Mouse (Mus musculus): ENCODE measurements around the gene Tmc6.
A peak's percentile ranks its signal among the peaks of the same experiment; 100 is the strongest.
"Not testable (repeated sequence)": the region's sequence is repeated elsewhere in the genome, so short reads cannot be mapped to it uniquely, and the experiment has no call there.

The Tmc6 gene

GRCm38 (mm10) chr11:117781993-117782704 lies at the start of gene Tmc6, which contains the start of gene Tmc8:
Gene Tmc6, minus strand, starts transcription at chr11:117782198.
Gene Tmc8, plus strand, starts transcription at chr11:117782076.
- no peak for DNase-seq (ENCODE audit: extremely low read depth, low read depth, low spot score)

- no peak for DNase-seq (ENCODE audit: extremely low read depth, low read depth, low spot score)
Observed at GRCm38 (mm10) chr11:117830401-117830800, 48.4 kb upstream of the Tmc6 start.

GRCm38 (mm10) chr11:117829671-117830215 lies 47.7 kb upstream of the Tmc6 start:
- no peak for DNase-seq (ENCODE audit: extremely low read depth, low read depth, low spot score)

- no peak for DNase-seq (ENCODE audit: extremely low read depth, low read depth, low spot score)
Observed at GRCm38 (mm10) chr11:117828888-117829604, 47.0 kb upstream of the Tmc6 start.

- no peak for DNase-seq (ENCODE audit: extremely low read depth, low read depth, low spot score)
Observed at GRCm38 (mm10) chr11:117828149-117828887, 46.3 kb upstream of the Tmc6 start.

- DNase-seq (ENCODE audit: extremely low read depth, low read depth, low spot score): no peak
Observed at GRCm38 (mm10) chr11:117827386-117827785, 45.4 kb upstream of the Tmc6 start.

GRCm38 (mm10) chr11:117826916-117827315 lies 44.9 kb upstream of the Tmc6 start:
- DNase-seq (ENCODE audit: extremely low read depth, low read depth, low spot score): no peak

GRCm38 (mm10) chr11:117826164-117826563 lies 44.2 kb upstream of the Tmc6 start:
- DNase-seq (ENCODE audit: extremely low read depth, low read depth, low spot score): no peak

- peak; percentile 95 for DNase-seq (ENCODE audit: extremely low read depth, low read depth, low spot score)
Observed at GRCm38 (mm10) chr11:117825333-117826101, 43.5 kb upstream of the Tmc6 start, which contains the start of the genes Afmid and Tk1. Gene Afmid, plus strand, starts transcription at chr11:117825924. Gene Tk1, minus strand, starts transcription at chr11:117826092.

- peak; percentile 71 for DNase-seq (ENCODE audit: extremely low read depth, low read depth, low spot score)
Observed at GRCm38 (mm10) chr11:117824060-117824969, 42.3 kb upstream of the Tmc6 start.

GRCm38 (mm10) chr11:117823411-117823810 lies 41.4 kb upstream of the Tmc6 start:
- DNase-seq (ENCODE audit: extremely low read depth, low read depth, low spot score): no peak

GRCm38 (mm10) chr11:117822728-117823241 lies 40.8 kb upstream of the Tmc6 start:
- DNase-seq (ENCODE audit: extremely low read depth, low read depth, low spot score): no peak

- no peak for DNase-seq (ENCODE audit: extremely low read depth, low read depth, low spot score)
Observed at GRCm38 (mm10) chr11:117821868-117822267, 39.9 kb upstream of the Tmc6 start.

- no peak for DNase-seq (ENCODE audit: extremely low read depth, low read depth, low spot score)
Observed at GRCm38 (mm10) chr11:117820173-117820572, 38.2 kb upstream of the Tmc6 start.

GRCm38 (mm10) chr11:117819095-117819494 lies 37.1 kb upstream of the Tmc6 start:
- DNase-seq (ENCODE audit: extremely low read depth, low read depth, low spot score): no peak

GRCm38 (mm10) chr11:117816389-117816996 lies 34.5 kb upstream of the Tmc6 start:
- DNase-seq (ENCODE audit: extremely low read depth, low read depth, low spot score): no peak

GRCm38 (mm10) chr11:117815850-117816249 lies 33.9 kb upstream of the Tmc6 start:
- not testable (repeated sequence) for DNase-seq (ENCODE audit: extremely low read depth, low read depth, low spot score)

- no peak for DNase-seq (ENCODE audit: extremely low read depth, low read depth, low spot score)
Observed at GRCm38 (mm10) chr11:117814704-117815366, 32.8 kb upstream of the Tmc6 start.

All from fat pad, adult 2 months (tissue).